Mouse (Mus musculus): ENCODE data around the gene Plk5. TPM values are rescaled to one million over a fixed set of nuclear protein-coding genes. Genes with fewer than 3 reads are reported as not detected.

Plk5 gene
- total and polyA plus RNA-seq, 3 experiments, result 0.19 TPM; not detected in 1

DNA sequence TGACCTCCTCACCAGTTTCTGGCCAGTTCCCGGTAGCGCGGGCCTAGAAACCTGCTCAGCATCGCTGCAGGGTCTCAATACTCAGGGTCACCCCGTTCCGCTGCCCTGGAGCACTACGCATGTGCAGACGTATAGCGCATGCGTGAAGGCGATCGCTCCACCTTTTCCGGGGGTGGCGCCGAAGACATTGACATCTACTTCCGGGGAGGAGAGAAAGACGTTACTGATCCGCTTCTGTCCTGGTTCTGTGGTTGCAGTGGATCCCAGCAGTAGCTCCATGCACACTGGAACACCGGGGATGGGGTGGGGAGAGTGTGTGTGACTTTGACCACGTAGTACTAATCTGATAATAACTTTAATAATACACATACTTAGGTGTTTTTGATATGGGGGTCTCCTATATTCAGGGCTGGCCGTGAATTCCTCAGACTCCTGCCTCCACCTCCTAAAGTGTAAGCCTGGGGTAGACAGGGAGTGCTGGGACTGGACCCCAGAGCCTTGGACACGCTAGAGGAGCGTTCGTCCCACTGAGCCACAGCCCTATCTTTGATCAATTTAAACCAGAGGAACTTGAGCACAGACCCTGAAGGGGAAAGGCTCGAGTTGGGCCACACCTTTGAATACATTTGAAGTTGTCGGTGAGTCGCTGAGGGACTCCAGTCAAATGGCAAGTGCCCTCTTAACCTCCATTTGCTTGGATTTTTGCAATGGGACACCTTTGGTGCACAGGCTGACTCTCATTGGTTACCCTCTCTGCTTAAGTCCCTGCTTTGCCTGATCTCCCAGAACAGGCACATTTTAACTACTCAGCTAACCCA lies 50.6 kb downstream of the Plk5 start, which contains the start of gene Uqcr11 (continued):
- no peak for TF ChIP-seq GATA1 (IDR thresholded peaks at IDR 0.05; ENCODE audit: low read depth, low read length)
- TF ChIP-seq NRF1 (IDR thresholded peaks at IDR 0.05; ENCODE audit: insufficient read depth, low read depth, low read length, poor library complexity, severe bottlenecking), result peak; percentile 85
- no peak; the same call in 1 of the 2 replicates for TF ChIP-seq KAT2A (conservative IDR thresholded peaks at IDR 0.05; ENCODE audit: low read depth, low read length)
- TF ChIP-seq TBP (IDR thresholded peaks at IDR 0.05; ENCODE audit: low read depth, low read length), result peak; percentile 93
- peak; percentile 87 for TF ChIP-seq ELF1 (IDR thresholded peaks at IDR 0.05; ENCODE audit: low read depth, low read length)
- no peak for TF ChIP-seq ZNF384 (IDR thresholded peaks at IDR 0.05; ENCODE audit: low read depth, low read length)
- TF ChIP-seq RCOR1 (IDR thresholded peaks at IDR 0.05; ENCODE audit: low read depth, low read length), result no peak
- no peak for TF ChIP-seq ETS1 (IDR thresholded peaks at IDR 0.05; ENCODE audit: low read depth, low read length)
- peak; percentile 57 for TF ChIP-seq TCF12 (IDR thresholded peaks at IDR 0.05; ENCODE audit: low read depth, low read length)
- 0 out of 2 replicates have a peak, but pooled peaks have one; percentile 85 for TF ChIP-seq CHD1 (IDR thresholded peaks at IDR 0.05; ENCODE audit: low read depth, low read length)
- TF ChIP-seq MYB (IDR thresholded peaks at IDR 0.05; ENCODE audit: low read depth, low read length), result no peak
- TF ChIP-seq MXI1 (IDR thresholded peaks at IDR 0.05; ENCODE audit: low read depth, low read length), result peak; percentile 75
- no peak for TF ChIP-seq POLR2AphosphoS5 (IDR thresholded peaks at IDR 0.05; ENCODE audit: borderline replicate concordance, low read depth, low read length)

DNA sequence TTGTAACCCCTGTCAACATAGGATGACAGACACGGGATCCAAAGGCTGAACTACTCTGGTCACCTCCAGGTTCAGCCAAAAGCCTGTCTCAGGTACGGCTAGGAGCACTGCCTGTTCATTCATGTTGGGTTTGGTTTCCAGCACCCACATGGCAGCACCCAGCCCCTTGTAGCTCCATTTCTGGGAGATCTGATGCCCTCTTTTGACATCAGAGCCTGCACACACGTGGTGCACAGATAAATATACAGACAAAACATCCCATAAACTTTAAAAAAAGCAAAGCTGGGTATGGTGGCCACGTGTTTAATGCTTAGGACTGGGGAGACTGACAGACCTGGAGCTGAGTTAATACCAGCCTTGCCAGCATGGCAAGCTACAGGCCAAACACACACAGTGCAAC lies 51.7 kb downstream of the Plk5 start:
- TF ChIP-seq POLR2A (IDR thresholded peaks at IDR 0.05; ENCODE audit: control insufficient read depth in 1 of 2, insufficient read depth in 1 of 2, low read depth in 1 of 2, low read length in 2 of 2, poor library complexity in 1 of 2) (no peak), SIN3A (IDR thresholded peaks at IDR 0.05; ENCODE audit: low read length) (peak; percentile 52; the same call in 1 of the 2 replicates), MAX (IDR thresholded peaks at IDR 0.05; ENCODE audit: low read length) (peak; percentile 74), CHD1 (IDR thresholded peaks at IDR 0.05; ENCODE audit: low read depth, low read length) (no peak), BHLHE40 (IDR thresholded peaks at IDR 0.05; ENCODE audit: borderline replicate concordance, low read depth, low read length) (no peak), USF1 (IDR thresholded peaks at IDR 0.05; ENCODE audit: low read depth, low read length) (peak; percentile 58; the same call in 1 of the 2 replicates), TAL1 (IDR thresholded peaks at IDR 0.05; ENCODE audit: low read length) (no peak), JUND (IDR thresholded peaks at IDR 0.05; ENCODE audit: low read depth, low read length) (no peak), SMC3 (IDR thresholded peaks at IDR 0.05; ENCODE audit: low read depth, low read length) (no peak), MYC (IDR thresholded peaks at IDR 0.05; ENCODE audit: low read depth, low read length) (peak; percentile 42; the same call in 1 of the 2 replicates), ELF1 (IDR thresholded peaks at IDR 0.05; ENCODE audit: low read depth, low read length) (no peak), MEF2A (IDR thresholded peaks at IDR 0.05; ENCODE audit: extremely low read depth, insufficient replicate concordance, low read depth, low read length, poor library complexity, severe bottlenecking) (no peak), ZC3H11A (IDR thresholded peaks at IDR 0.05; ENCODE audit: low read depth, low read length) (no peak), NRF1 (IDR thresholded peaks at IDR 0.05; ENCODE audit: insufficient read depth, low read depth, low read length, poor library complexity, severe bottlenecking) (no peak), HCFC1 (IDR thresholded peaks at IDR 0.05; ENCODE audit: low read depth, low read length) (no peak), MXI1 (IDR thresholded peaks at IDR 0.05; ENCODE audit: low read depth, low read length) (peak; percentile 88), TBP (IDR thresholded peaks at IDR 0.05; ENCODE audit: low read depth, low read length) (no peak), KAT2A (conservative IDR thresholded peaks at IDR 0.05; ENCODE audit: low read depth, low read length) (no peak), MAZ (IDR thresholded peaks at IDR 0.05; ENCODE audit: low read depth, low read length) (no peak), EP300 (IDR thresholded peaks at IDR 0.05; ENCODE audit: low read depth in 1 of 2, low read length in 2 of 2) (no peak), TCF12 (IDR thresholded peaks at IDR 0.05; ENCODE audit: low read depth, low read length) (no peak), GABPA (IDR thresholded peaks at IDR 0.05; ENCODE audit: low read depth, low read length) (no peak)
- Histone ChIP-seq H3K79me2 (ENCODE audit: control insufficient read depth, insufficient read depth, low read length, poor library complexity) (peaks cover 30% of the 10 kb centered on the region), H3K4me1 (ENCODE audit: control insufficient read depth in 1 of 2, insufficient read depth in 2 of 2, low read length in 2 of 2) (peaks cover 2 to 24% of the 10 kb centered on the region in 2 experiments; a peak in 3 of 4 replicates), H3K27ac (ENCODE audit: control insufficient read depth, low read depth, low read length) (peak overlapping the region; percentile 95), H3K4me3 (ENCODE audit: control insufficient read depth in 1 of 2, insufficient read depth in 1 of 2, low read depth in 2 of 2, low read length in 2 of 2) (peak overlapping the region in 1 of 2 experiments; percentile 72; a peak in 3 of 4 replicates), H3K36me3 (ENCODE audit: control insufficient read depth in 1 of 2, insufficient read depth in 2 of 2, low read length in 2 of 2) (peaks cover under 1 to 7% of the 10 kb centered on the region in 2 experiments; a peak in 3 of 4 replicates), H3K27me3 (ENCODE audit: control insufficient read depth in 1 of 2, insufficient read depth in 2 of 2, low read length in 2 of 2) (no peaks in the 10 kb centered on the region), H3K9me3 (replicated peaks; ENCODE audit: insufficient read depth, low read length) (no peaks in the 10 kb centered on the region), H3K9ac (ENCODE audit: control insufficient read depth, low read depth, low read length, poor library complexity, severe bottlenecking) (peak overlapping the region; percentile 85)
- no peak for DNase-seq (ENCODE audit: low read depth, low spot score)
